Mouse (Mus musculus) hindbrain, embryonic 16.5 days (tissue): ENCODE data around the gene Slc18b1. TPM values are rescaled to one million over a fixed set of nuclear protein-coding genes. Genes with fewer than 3 reads are reported as not detected.
A peak's percentile ranks its signal among the peaks of the same experiment; 100 is the strongest.

Experiments
- ATAC-seq: fragments of 200-750 bp; cut with Nextera tagmentation; 2 replicates; pipeline ENCODE4 v1.8.0; 2017; ENCODE audit warnings: moderate TSS enrichment, moderate library complexity
- H3K27ac ChIP-seq: fragments of 300-500 bp; sonication (generic); 2 replicates; pipeline ENCODE4 v1.5.1; 2014; ENCODE audit warnings: low read depth, mild to moderate bottlenecking, control low read depth, low read length, moderate library complexity
- H3K27me3 ChIP-seq: fragments of 300-500 bp; sonication (generic); replicated peaks from 2 replicates; pipeline ENCODE4 v1.6.1; 2014; ENCODE audit warnings: low read length; ENCODE audit not compliant: control insufficient read depth, insufficient read depth
- H3K36me3 ChIP-seq: fragments of 300-500 bp; sonication (generic); 2 replicates; pipeline ENCODE4 v1.6.1; 2014; ENCODE audit warnings: mild to moderate bottlenecking, low read length, moderate library complexity, mixed read lengths; ENCODE audit not compliant: control insufficient read depth, insufficient read depth
- H3K4me1 ChIP-seq: fragments of 300-500 bp; sonication (generic); 2 replicates; pipeline ENCODE4 v1.6.1; 2014; ENCODE audit warnings: low read depth, low read length; ENCODE audit not compliant: control insufficient read depth, insufficient read depth
- H3K4me2 ChIP-seq: fragments of 300-500 bp; sonication (generic); 2 replicates; pipeline ENCODE4 v1.6.1; 2014; ENCODE audit warnings: mild to moderate bottlenecking, low read length, control low read depth, moderate library complexity
- H3K4me3 ChIP-seq: fragments of 300-500 bp; sonication (generic); 2 replicates; pipeline ENCODE4 v1.5.1; 2014; ENCODE audit warnings: mild to moderate bottlenecking, low read length, control low read depth, moderate library complexity
- H3K9ac ChIP-seq: fragments of 300-500 bp; sonication (generic); 2 replicates; pipeline ENCODE4 v1.6.1; 2014; ENCODE audit warnings: low read depth, mild to moderate bottlenecking, control low read depth, low read length, moderate library complexity
- H3K9me3 ChIP-seq: fragments of 300-500 bp; sonication (generic); 2 replicates; pipeline ENCODE4 v1.6.1; 2014; ENCODE audit warnings: mild to moderate bottlenecking, low read length, moderate library complexity; ENCODE audit not compliant: control insufficient read depth
- WGBS: fragments of 180-500 bp; shearing (Covaris S2); extraction: QIAGEN DNeasy Blood & Tissue Kit; methylation state at CpG from one replicate; pipeline ENCODE4 v1.1.7; 2014; 5-methylcytosine and 5-hydroxymethylcytosine counted together
- polyA plus RNA-seq: library from polyadenylated mRNA; unstranded; fragments of >200 nt; fragmentation: Nextera tagmentation; extraction: Ambion mirVana; gene quantifications from 2 replicates; pipeline ENCODE4 v1.2.1, GENCODE M21; 2015

Gene Slc18b1
- polyA plus RNA-seq, result 18.9 and 20.2 TPM in 2 replicates

GRCm38 (mm10) chr10:23796551-23797503 is at the start of gene Slc18b1:
Slc18b1 (plus strand) TSS chr10:23796986.
- Histone ChIP-seq H3K36me3 (no peaks in the 10 kb centered on the region), H3K27ac (peak within 1 kb of the TSS; percentile 76), H3K4me1 (peaks cover 6% of the 10 kb centered on the region), H3K4me3 (peak within 1 kb of the TSS; percentile 71), H3K9ac (peak within 1 kb of the TSS; percentile 87), H3K4me2 (peak within 1 kb of the TSS; percentile 66), H3K27me3 (no peaks in the 10 kb centered on the region), H3K9me3 (no peaks in the 10 kb centered on the region)
- WGBS, result 3% methylated on average over 43 of the region's 43 CpGs
- peak; percentile 79 for ATAC-seq

- 77% methylated on average over 7 of the region's 7 CpGs for WGBS
- no peak for ATAC-seq
- Histone ChIP-seq H3K36me3 (no peaks in the 10 kb centered on the region), H3K9me3 (no peaks in the 10 kb centered on the region), H3K27me3 (no peaks in the 10 kb centered on the region), H3K4me3 (no peak overlapping the region), H3K27ac (no peak overlapping the region), H3K4me2 (no peak overlapping the region), H3K9ac (no peak overlapping the region), H3K4me1 (no peaks in the 10 kb centered on the region)
Observed at GRCm38 (mm10) chr10:23754166-23754565, 42.6 kb upstream of the Slc18b1 start.

- Histone ChIP-seq H3K9ac (no peak overlapping the region), H3K27ac (no peak overlapping the region), H3K4me2 (no peak overlapping the region), H3K27me3 (no peaks in the 10 kb centered on the region), H3K36me3 (no peaks in the 10 kb centered on the region), H3K4me1 (no peaks in the 10 kb centered on the region), H3K4me3 (no peak overlapping the region), H3K9me3 (no peaks in the 10 kb centered on the region)
- peak; percentile 64; the same call in 1 of the 2 replicates for ATAC-seq
- WGBS, result 36% methylated on average over 5 of the region's 5 CpGs
Observed at GRCm38 (mm10) chr10:23777288-23777945, 19.4 kb upstream of the Slc18b1 start.

GRCm38 (mm10) chr10:23780539-23781275 is 16.1 kb upstream of the Slc18b1 start:
- Histone ChIP-seq H3K9ac (no peak overlapping the region), H3K4me1 (peaks cover 11% of the 10 kb centered on the region), H3K4me3 (no peak overlapping the region), H3K9me3 (no peaks in the 10 kb centered on the region), H3K4me2 (no peak overlapping the region), H3K27me3 (no peaks in the 10 kb centered on the region), H3K36me3 (peaks cover 14% of the 10 kb centered on the region), H3K27ac (no peak overlapping the region)
- WGBS, result 83% methylated on average over 6 of the region's 6 CpGs
- ATAC-seq, result no peak

- Histone ChIP-seq H3K27ac (no peak overlapping the region), H3K27me3 (no peaks in the 10 kb centered on the region), H3K9ac (no peak overlapping the region), H3K36me3 (peaks cover 15% of the 10 kb centered on the region), H3K9me3 (no peaks in the 10 kb centered on the region), H3K4me3 (no peak overlapping the region), H3K4me1 (peaks cover 19% of the 10 kb centered on the region), H3K4me2 (no peak overlapping the region)
- WGBS, result 84% methylated on average over 11 of the region's 11 CpGs
- no peak for ATAC-seq
Observed at GRCm38 (mm10) chr10:23781760-23782735, 14.7 kb upstream of the Slc18b1 start.

GRCm38 (mm10) chr10:23782855-23783492 is 13.8 kb upstream of the Slc18b1 start:
- no peak for ATAC-seq

DNA sequence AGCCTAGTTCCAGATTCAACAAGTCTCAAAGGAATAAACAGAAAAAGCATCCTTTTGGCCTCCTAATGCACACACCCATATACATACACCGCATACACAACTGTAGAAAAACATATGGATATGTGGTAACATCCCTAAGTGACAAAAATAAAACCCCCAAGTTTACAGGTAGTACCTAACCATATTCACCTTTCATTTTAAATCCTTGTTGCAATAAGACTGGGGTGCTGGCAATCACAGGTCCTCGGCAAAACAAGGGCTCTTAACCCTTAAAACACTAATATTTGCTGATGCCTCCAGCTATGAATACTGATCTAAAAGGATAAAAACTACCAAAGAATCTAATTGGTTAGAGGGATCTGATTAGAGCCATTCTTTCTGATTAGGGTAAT is 13.3 kb upstream of the Slc18b1 start:
- no peak overlapping the region for H3K27ac ChIP-seq
- no peaks in the 10 kb centered on the region for H3K9me3 ChIP-seq
- H3K4me1 ChIP-seq, result peaks cover 25% of the 10 kb centered on the region
- no peak overlapping the region for H3K9ac ChIP-seq
- 29% methylated on average over 2 of the region's 2 CpGs for WGBS
- H3K36me3 ChIP-seq, result peaks cover 15% of the 10 kb centered on the region
- H3K4me2 ChIP-seq, result no peak overlapping the region
- ATAC-seq, result no peak
- H3K27me3 ChIP-seq, result no peaks in the 10 kb centered on the region
- no peak overlapping the region for H3K4me3 ChIP-seq

More at GRCm38 (mm10) chr10:23782855-23783492, 13.8 kb upstream of the Slc18b1 start:
- 27% methylated on average over 2 of the region's 2 CpGs for WGBS
- Histone ChIP-seq H3K27ac (no peak overlapping the region), H3K27me3 (no peaks in the 10 kb centered on the region), H3K36me3 (peaks cover 15% of the 10 kb centered on the region), H3K4me1 (peaks cover 20% of the 10 kb centered on the region), H3K9ac (no peak overlapping the region), H3K4me3 (no peak overlapping the region), H3K4me2 (no peak overlapping the region), H3K9me3 (no peaks in the 10 kb centered on the region)

GRCm38 (mm10) chr10:23784121-23784520 is 12.7 kb upstream of the Slc18b1 start:
- peaks cover 15% of the 10 kb centered on the region for H3K36me3 ChIP-seq
- WGBS, result 34% methylated on average over 2 of the region's 2 CpGs
- no peak overlapping the region for H3K4me2 ChIP-seq
- H3K4me1 ChIP-seq, result peaks cover 26% of the 10 kb centered on the region
- no peak overlapping the region for H3K4me3 ChIP-seq
- no peaks in the 10 kb centered on the region for H3K9me3 ChIP-seq
- H3K27ac ChIP-seq, result no peak overlapping the region
- no peak for ATAC-seq
- no peaks in the 10 kb centered on the region for H3K27me3 ChIP-seq
- H3K9ac ChIP-seq, result no peak overlapping the region
